Mouse (Mus musculus) T-helper 1 cell (primary cell): Measurements from ENCODE around the gene Cask.

Experiments used
- in situ Hi-C: fragments of 300-600 bp; cut with MboI, MseI; formaldehyde crosslinking; loops from one replicate; pipeline ENCODE4 v1.15.1; 2025; ENCODE audit warnings: high pct_unique_total_duplicates

Cask gene

GRCm38 (mm10) chrX:13469160-13470116 is 381.7 kb downstream of the Cask start:
- in situ Hi-C loops = loop anchor here (5.0 to 10.0 kb wide), 2 partner anchors 185 to 242 kb away; no protein-coding TSS in a partner anchor

DNA sequence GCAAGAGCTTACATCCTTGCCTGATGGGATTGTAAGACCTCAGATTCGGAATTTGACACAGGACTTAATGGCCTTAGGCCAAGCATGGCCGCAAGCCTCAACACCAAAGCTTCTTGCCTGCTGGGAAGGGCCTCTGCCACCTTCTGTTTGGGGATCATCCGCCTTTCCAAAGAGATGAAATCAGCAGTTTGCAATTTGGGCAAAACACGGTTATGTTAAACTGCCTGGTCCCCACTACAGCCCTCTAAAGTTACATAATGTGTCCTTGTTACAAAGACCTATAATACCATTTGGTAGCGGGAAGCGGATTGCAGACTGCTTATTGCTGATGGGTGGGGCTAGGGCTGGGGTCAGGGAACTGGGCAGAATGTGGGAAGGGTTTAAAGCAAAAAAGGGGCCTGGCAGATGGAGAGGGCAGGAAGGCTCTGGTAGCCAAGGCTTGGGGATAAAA is 384.0 kb downstream of the Cask start:
- in situ Hi-C loops = loop anchor here (5.0 to 10.0 kb wide), 2 partner anchors 188 to 240 kb away; no protein-coding TSS in a partner anchor
